Mouse (Mus musculus): ENCODE results near the gene Srarp. TPM values are rescaled to one million over a fixed set of nuclear protein-coding genes. Genes with fewer than 3 reads are reported as not detected.

The Srarp gene
- polyA plus RNA-seq, 1 experiment from 2014 or later: not detected

GRCm38 (mm10) chr4:141454581-141455350, 18.9 kb upstream of the Srarp start:
- Histone ChIP-seq H3K27ac (replicated peaks) (no peak overlapping the region), H3K9me3 (no peaks in the 10 kb centered on the region), H3K36me3 (replicated peaks) (peaks cover 75% of the 10 kb centered on the region), H3K27me3 (replicated peaks; ENCODE audit: low read depth, poor library complexity, severe bottlenecking) (no peaks in the 10 kb centered on the region), H3K4me3 (no peak overlapping the region), H3K4me1 (peaks cover 36% of the 10 kb centered on the region)
- DNase-seq (ENCODE audit: low spot score): no peak
- 84% methylated on average over 14 of the region's 14 CpGs for WGBS

- Histone ChIP-seq H3K4me1 (peaks cover 14% of the 10 kb centered on the region), H3K27me3 (replicated peaks; ENCODE audit: low read depth, poor library complexity, severe bottlenecking) (no peaks in the 10 kb centered on the region), H3K27ac (replicated peaks) (no peak overlapping the region), H3K9me3 (no peaks in the 10 kb centered on the region), H3K36me3 (replicated peaks) (peaks cover 94% of the 10 kb centered on the region), H3K4me3 (no peak overlapping the region)
- WGBS: 94% methylated on average over 9 of the region's 9 CpGs
- no peak for DNase-seq (ENCODE audit: low spot score)
Measured at GRCm38 (mm10) chr4:141451916-141452450, 16.1 kb upstream of the Srarp start.

- Histone ChIP-seq H3K9me3 (no peaks in the 10 kb centered on the region), H3K4me3 (no peak overlapping the region), H3K27me3 (replicated peaks; ENCODE audit: low read depth, poor library complexity, severe bottlenecking) (no peaks in the 10 kb centered on the region), H3K27ac (replicated peaks) (no peak overlapping the region), H3K36me3 (replicated peaks) (peaks cover 95% of the 10 kb centered on the region), H3K4me1 (peaks cover 16% of the 10 kb centered on the region)
- DNase-seq (ENCODE audit: low spot score): no peak
- 88% methylated on average over 2 of the region's 2 CpGs for WGBS
Measured at GRCm38 (mm10) chr4:141451251-141451650, 15.3 kb upstream of the Srarp start.

GRCm38 (mm10) chr4:141446211-141446610, 10.3 kb upstream of the Srarp start:
- H3K4me3 ChIP-seq: peak overlapping the region; percentile 95; the same call in 1 of the 2 replicates
- H3K36me3 ChIP-seq (replicated peaks): peaks cover 51% of the 10 kb centered on the region
- no peaks in the 10 kb centered on the region for H3K9me3 ChIP-seq
- no peak overlapping the region for H3K27ac ChIP-seq (replicated peaks)
- 77% methylated on average over 7 of the region's 7 CpGs for WGBS
- no peak for DNase-seq (ENCODE audit: low spot score)
- peaks cover 21% of the 10 kb centered on the region for H3K4me1 ChIP-seq
- no peaks in the 10 kb centered on the region for H3K27me3 ChIP-seq (replicated peaks; ENCODE audit: low read depth, poor library complexity, severe bottlenecking)

- Histone ChIP-seq H3K27me3 (replicated peaks; ENCODE audit: low read depth, poor library complexity, severe bottlenecking) (no peaks in the 10 kb centered on the region), H3K27ac (replicated peaks) (peak overlapping the region; percentile 99), H3K9me3 (no peaks in the 10 kb centered on the region), H3K4me3 (peak overlapping the region; percentile 95), H3K4me1 (peaks cover 25% of the 10 kb centered on the region), H3K36me3 (replicated peaks) (peaks cover 42% of the 10 kb centered on the region)
- 18% methylated on average over 14 of the region's 14 CpGs for WGBS
- DNase-seq (ENCODE audit: low spot score): no peak
Measured at GRCm38 (mm10) chr4:141445328-141445720, 9.4 kb upstream of the Srarp start.

- Histone ChIP-seq H3K4me3 (peak within 1 kb of the TSS; percentile 95), H3K9me3 (no peaks in the 10 kb centered on the region), H3K27me3 (replicated peaks; ENCODE audit: low read depth, poor library complexity, severe bottlenecking) (no peaks in the 10 kb centered on the region), H3K27ac (replicated peaks) (peak within 1 kb of the TSS; percentile 99), H3K36me3 (replicated peaks) (peaks cover 36% of the 10 kb centered on the region), H3K4me1 (peaks cover 25% of the 10 kb centered on the region)
- DNase-seq (ENCODE audit: low spot score): peak; percentile 94
- 1% methylated on average over 101 of the region's 102 CpGs for WGBS
Measured at GRCm38 (mm10) chr4:141444451-141445327, 8.8 kb upstream of the Srarp start, which contains the start of gene Zbtb17. Gene Zbtb17, plus strand, starts transcription at chr4:141444654.

- peak overlapping the region; percentile 95 for H3K4me3 ChIP-seq
- no peaks in the 10 kb centered on the region for H3K9me3 ChIP-seq
- DNase-seq (ENCODE audit: low spot score): no peak
- peak overlapping the region; percentile 99 for H3K27ac ChIP-seq (replicated peaks)
- H3K36me3 ChIP-seq (replicated peaks): peaks cover 27% of the 10 kb centered on the region
- H3K27me3 ChIP-seq (replicated peaks; ENCODE audit: low read depth, poor library complexity, severe bottlenecking): no peaks in the 10 kb centered on the region
- H3K4me1 ChIP-seq: peaks cover 25% of the 10 kb centered on the region
- 50% methylated on average over 11 of the region's 11 CpGs for WGBS
Measured at GRCm38 (mm10) chr4:141443641-141444429, 7.9 kb upstream of the Srarp start.

GRCm38 (mm10) chr4:141440877-141441276, 5.0 kb upstream of the Srarp start:
- no peaks in the 10 kb centered on the region for H3K27me3 ChIP-seq (replicated peaks; ENCODE audit: low read depth, poor library complexity, severe bottlenecking)
- H3K27ac ChIP-seq (replicated peaks): no peak overlapping the region
- no peaks in the 10 kb centered on the region for H3K9me3 ChIP-seq
- H3K36me3 ChIP-seq (replicated peaks): no peaks in the 10 kb centered on the region
- no peak overlapping the region for H3K4me3 ChIP-seq
- DNase-seq (ENCODE audit: low spot score): no peak
- peaks cover 20% of the 10 kb centered on the region for H3K4me1 ChIP-seq

GRCm38 (mm10) chr4:141439083-141439803, 3.3 kb upstream of the Srarp start:
- H3K27me3 ChIP-seq (replicated peaks; ENCODE audit: low read depth, poor library complexity, severe bottlenecking): no peaks in the 10 kb centered on the region
- WGBS: 87% methylated on average over 12 of the region's 12 CpGs

GRCm38 (mm10) chr4:141433191-141433590, 2.7 kb downstream of the Srarp start:
- Histone ChIP-seq H3K4me3 (no peak overlapping the region), H3K27ac (replicated peaks) (no peak overlapping the region), H3K4me1 (no peaks in the 10 kb centered on the region), H3K36me3 (replicated peaks) (no peaks in the 10 kb centered on the region), H3K27me3 (replicated peaks; ENCODE audit: low read depth, poor library complexity, severe bottlenecking) (0 out of 2 replicates have a peak, but pooled peaks cover 2% of the 10 kb centered on the region), H3K9me3 (no peaks in the 10 kb centered on the region)
- DNase-seq (ENCODE audit: low spot score): no peak
- 85% methylated on average over 18 of the region's 18 CpGs for WGBS

More at GRCm38 (mm10) chr4:141439083-141439803, 3.3 kb upstream of the Srarp start:
- H3K27ac ChIP-seq (replicated peaks): no peak overlapping the region
- no peaks in the 10 kb centered on the region for H3K36me3 ChIP-seq (replicated peaks)
- no peak overlapping the region for H3K4me3 ChIP-seq
- H3K9me3 ChIP-seq: no peaks in the 10 kb centered on the region
- peaks cover 12% of the 10 kb centered on the region for H3K4me1 ChIP-seq
- DNase-seq (ENCODE audit: low spot score): no peak

GRCm38 (mm10) chr4:141432666-141433065, 3.2 kb downstream of the Srarp start:
- WGBS: 70% methylated on average over 14 of the region's 14 CpGs
- Histone ChIP-seq H3K4me1 (no peaks in the 10 kb centered on the region), H3K36me3 (replicated peaks) (no peaks in the 10 kb centered on the region), H3K9me3 (no peaks in the 10 kb centered on the region), H3K27me3 (replicated peaks; ENCODE audit: low read depth, poor library complexity, severe bottlenecking) (peaks cover 7% of the 10 kb centered on the region), H3K4me3 (no peak overlapping the region), H3K27ac (replicated peaks) (no peak overlapping the region)
- DNase-seq (ENCODE audit: low spot score): no peak
